Mouse (Mus musculus) frontal cortex, postnatal 36 days (tissue): ENCODE data around the gene Flrt2.

Experiments
- DNase-seq, 2 experiments: peaks; one replicate each; pipeline ENCODE4 v3.0.0; 2022; ENCODE audit warnings: low spot score in 2 of 2

The Flrt2 gene

GRCm38 (mm10) chr12:95734075-95734474 lies 42.0 kb downstream of the Flrt2 start:
- no peak for DNase-seq

GRCm38 (mm10) chr12:95737571-95737970 lies 45.5 kb downstream of the Flrt2 start:
- no peak for DNase-seq

GRCm38 (mm10) chr12:95738031-95738430 lies 46.0 kb downstream of the Flrt2 start:
- no peak for DNase-seq

GRCm38 (mm10) chr12:95738491-95739135 lies 46.6 kb downstream of the Flrt2 start:
- DNase-seq, result no peak

- DNase-seq, result peak; percentile 45 to 68
These were observed 47.7 kb downstream of the Flrt2 start for GRCm38 (mm10) chr12:95739739-95740138.

- DNase-seq, result no peak
These were observed 49.3 kb downstream of the Flrt2 start for GRCm38 (mm10) chr12:95741296-95741695.

- DNase-seq, result no peak
These were observed 52.3 kb downstream of the Flrt2 start for GRCm38 (mm10) chr12:95744307-95744706.

GRCm38 (mm10) chr12:95746856-95747579 lies 55.0 kb downstream of the Flrt2 start:
- peak in 1 of 2 experiments; percentile 55 for DNase-seq

- no peak for DNase-seq
These were observed 56.7 kb downstream of the Flrt2 start for GRCm38 (mm10) chr12:95748760-95749159.

GRCm38 (mm10) chr12:95749248-95749647 lies 57.2 kb downstream of the Flrt2 start:
- no peak for DNase-seq

GRCm38 (mm10) chr12:95759212-95759746 lies 67.3 kb downstream of the Flrt2 start:
- DNase-seq, result no peak

GRCm38 (mm10) chr12:95765255-95765654 lies 73.2 kb downstream of the Flrt2 start:
- DNase-seq, result no peak

- DNase-seq, result no peak
These were observed 77.0 kb downstream of the Flrt2 start for GRCm38 (mm10) chr12:95769041-95769440.

- no peak for DNase-seq
These were observed 78.2 kb downstream of the Flrt2 start for GRCm38 (mm10) chr12:95770251-95770650.

- DNase-seq, result no peak
These were observed 98.1 kb downstream of the Flrt2 start for GRCm38 (mm10) chr12:95790146-95790545.

GRCm38 (mm10) chr12:95816660-95817059 lies 124.6 kb downstream of the Flrt2 start:
- DNase-seq, result no peak
